Mouse (Mus musculus) intestine, embryonic 16.5 days (tissue): ENCODE data around the gene Mfap1b. TPM values are rescaled to one million over a fixed set of nuclear protein-coding genes. Genes with fewer than 3 reads are reported as not detected.

Experiments
- ATAC-seq: fragments of 200-750 bp; cut with Nextera tagmentation; 2 replicates; pipeline ENCODE4 v1.8.0; 2017; ENCODE audit warnings: moderate TSS enrichment, moderate library complexity
- H3K27ac ChIP-seq: fragments of 300-500 bp; sonication (generic); 2 replicates; pipeline ENCODE4 v1.5.1; 2014; ENCODE audit warnings: mild to moderate bottlenecking, low read length
- H3K27me3 ChIP-seq: fragments of 300-500 bp; sonication (generic); replicated peaks from 2 replicates; pipeline ENCODE4 v1.6.1; 2014; ENCODE audit warnings: low read length, control low read depth, mixed read lengths; ENCODE audit not compliant: control insufficient read depth, insufficient read depth
- H3K36me3 ChIP-seq: fragments of 300-500 bp; sonication (generic); 2 replicates; pipeline ENCODE4 v1.6.1; 2014; ENCODE audit warnings: low read length, control low read depth; ENCODE audit not compliant: control insufficient read depth, insufficient read depth
- H3K4me1 ChIP-seq: fragments of 300-500 bp; sonication (generic); 2 replicates; pipeline ENCODE4 v1.6.1; 2014; ENCODE audit warnings: low read length, control low read depth, mixed read lengths; ENCODE audit not compliant: control insufficient read depth, insufficient read depth
- H3K4me2 ChIP-seq: fragments of 300-500 bp; sonication (generic); 2 replicates; pipeline ENCODE4 v1.6.1; 2014; ENCODE audit warnings: low read depth, low read length, control low read depth
- H3K4me3 ChIP-seq: fragments of 300-500 bp; sonication (generic); 2 replicates; pipeline ENCODE4 v1.5.1; 2014; ENCODE audit warnings: mild to moderate bottlenecking, low read length
- H3K9ac ChIP-seq: fragments of 300-500 bp; sonication (generic); 2 replicates; pipeline ENCODE4 v1.6.1; 2014; ENCODE audit warnings: low read depth, low read length
- H3K9me3 ChIP-seq: fragments of 300-500 bp; sonication (generic); 2 replicates; pipeline ENCODE4 v1.6.1; 2016; ENCODE audit warnings: low read length, control low read depth; ENCODE audit not compliant: control insufficient read depth
- WGBS: fragments of 180-500 bp; shearing (Covaris S2); extraction: QIAGEN DNeasy Blood & Tissue Kit; methylation state at CpG from one replicate; pipeline ENCODE4 v1.1.7; 2014; 5-methylcytosine and 5-hydroxymethylcytosine counted together
- polyA plus RNA-seq: library from polyadenylated mRNA; unstranded; fragments of >200 nt; fragmentation: Nextera tagmentation; extraction: Ambion mirVana; gene quantifications from 2 replicates; pipeline ENCODE4 v1.2.1, GENCODE M21; 2015

Gene Mfap1b
- polyA plus RNA-seq, 1 experiment from 2014 or later, result 40.2 TPM

- Histone ChIP-seq H3K27ac (no peak overlapping the region), H3K4me2 (no peak overlapping the region), H3K9ac (no peak overlapping the region), H3K4me1 (peaks cover 21% of the 10 kb centered on the region), H3K9me3 (no peaks in the 10 kb centered on the region), H3K36me3 (no peaks in the 10 kb centered on the region; the same call in 1 of the 2 replicates), H3K4me3 (no peak overlapping the region), H3K27me3 (no peaks in the 10 kb centered on the region)
- 78% methylated on average over 4 of the region's 4 CpGs for WGBS
- ATAC-seq, result no peak
Measured at GRCm38 (mm10) chr2:121452361-121452760, 21.5 kb downstream of the Mfap1b start.

GRCm38 (mm10) chr2:121450093-121450492 is 23.8 kb downstream of the Mfap1b start:
- Histone ChIP-seq H3K9ac (peak overlapping the region; percentile 100), H3K27me3 (no peaks in the 10 kb centered on the region), H3K9me3 (no peaks in the 10 kb centered on the region), H3K36me3 (no peaks in the 10 kb centered on the region; the same call in 1 of the 2 replicates), H3K4me3 (peak overlapping the region; percentile 99), H3K4me2 (peak overlapping the region; percentile 84), H3K27ac (peak overlapping the region; percentile 97), H3K4me1 (peaks cover 17% of the 10 kb centered on the region)
- under 1% methylated on average over 7 of the region's 7 CpGs for WGBS
- ATAC-seq, result 0 out of 2 replicates have a peak, but pooled peaks have one; percentile 2

GRCm38 (mm10) chr2:121449545-121450011 is 24.3 kb downstream of the Mfap1b start:
- WGBS, result 0% methylated on average over 50 of the region's 54 CpGs
- Histone ChIP-seq H3K9me3 (no peaks in the 10 kb centered on the region), H3K4me3 (peak overlapping the region; percentile 99), H3K36me3 (no peaks in the 10 kb centered on the region; the same call in 1 of the 2 replicates), H3K27me3 (no peaks in the 10 kb centered on the region), H3K9ac (peak overlapping the region; percentile 100), H3K4me1 (peaks cover 17% of the 10 kb centered on the region), H3K4me2 (peak overlapping the region; percentile 84), H3K27ac (peak overlapping the region; percentile 97)
- ATAC-seq, result peak; percentile 41

GRCm38 (mm10) chr2:121448739-121449535 is 24.9 kb downstream of the Mfap1b start, which contains the start of gene Serf2:
Gene Serf2, plus strand, starts transcription at chr2:121449195.
- peak within 1 kb of the TSS; percentile 84 for H3K4me2 ChIP-seq
- no peaks in the 10 kb centered on the region; the same call in 1 of the 2 replicates for H3K36me3 ChIP-seq
- WGBS, result under 1% methylated on average over 74 of the region's 74 CpGs
- peak within 1 kb of the TSS; percentile 97 for H3K27ac ChIP-seq
- no peaks in the 10 kb centered on the region for H3K9me3 ChIP-seq
- peak; percentile 98 for ATAC-seq
- peak within 1 kb of the TSS; percentile 100 for H3K9ac ChIP-seq
- peak within 1 kb of the TSS; percentile 99 for H3K4me3 ChIP-seq
- peaks cover 17% of the 10 kb centered on the region for H3K4me1 ChIP-seq
- H3K27me3 ChIP-seq, result no peaks in the 10 kb centered on the region

GRCm38 (mm10) chr2:121448136-121448535 is 25.7 kb downstream of the Mfap1b start:
- H3K9ac ChIP-seq, result peak overlapping the region; percentile 75; the same call in 1 of the 2 replicates
- ATAC-seq, result no peak
- no peaks in the 10 kb centered on the region for H3K27me3 ChIP-seq
- peaks cover 17% of the 10 kb centered on the region for H3K4me1 ChIP-seq
- 14% methylated on average over 9 of the region's 9 CpGs for WGBS
- H3K9me3 ChIP-seq, result no peaks in the 10 kb centered on the region
- H3K4me3 ChIP-seq, result peak overlapping the region; percentile 99
- H3K36me3 ChIP-seq, result no peaks in the 10 kb centered on the region
- peak overlapping the region; percentile 82 for H3K4me2 ChIP-seq
- H3K27ac ChIP-seq, result peak overlapping the region; percentile 93

GRCm38 (mm10) chr2:121447006-121447405 is 26.9 kb downstream of the Mfap1b start:
- peaks cover 23% of the 10 kb centered on the region for H3K4me1 ChIP-seq
- no peak overlapping the region for H3K4me2 ChIP-seq
- H3K4me3 ChIP-seq, result no peak overlapping the region
- no peaks in the 10 kb centered on the region for H3K36me3 ChIP-seq
- no peak overlapping the region for H3K27ac ChIP-seq
- no peak overlapping the region for H3K9ac ChIP-seq
- no peak for ATAC-seq
- H3K9me3 ChIP-seq, result no peaks in the 10 kb centered on the region
- H3K27me3 ChIP-seq, result no peaks in the 10 kb centered on the region
- 87% methylated on average over 3 of the region's 3 CpGs for whole genome bisulfite sequencing

- ATAC-seq, result no peak
- 77% methylated on average over 4 of the region's 4 CpGs for WGBS
Measured at GRCm38 (mm10) chr2:121446506-121446905, 27.4 kb downstream of the Mfap1b start.

GRCm38 (mm10) chr2:121445117-121445516 is 28.8 kb downstream of the Mfap1b start:
- 76% methylated on average over 3 of the region's 3 CpGs for WGBS
- Histone ChIP-seq H3K27ac (no peak overlapping the region), H3K9me3 (no peaks in the 10 kb centered on the region), H3K4me2 (no peak overlapping the region), H3K9ac (no peak overlapping the region), H3K36me3 (no peaks in the 10 kb centered on the region), H3K4me1 (peaks cover 12% of the 10 kb centered on the region), H3K27me3 (no peaks in the 10 kb centered on the region), H3K4me3 (no peak overlapping the region)
- ATAC-seq, result no peak

More at GRCm38 (mm10) chr2:121446506-121446905, 27.4 kb downstream of the Mfap1b start:
- H3K27me3 ChIP-seq, result no peaks in the 10 kb centered on the region
- H3K9ac ChIP-seq, result no peak overlapping the region
- no peak overlapping the region for H3K4me3 ChIP-seq
- no peak overlapping the region for H3K27ac ChIP-seq
- peaks cover 24% of the 10 kb centered on the region for H3K4me1 ChIP-seq
- no peak overlapping the region for H3K4me2 ChIP-seq
- H3K36me3 ChIP-seq, result no peaks in the 10 kb centered on the region
- H3K9me3 ChIP-seq, result no peaks in the 10 kb centered on the region

GRCm38 (mm10) chr2:121444178-121444577 is 29.7 kb downstream of the Mfap1b start, which contains the start of gene Ell3:
Gene Ell3, minus strand, starts transcription at chr2:121444278.
- peaks cover 12% of the 10 kb centered on the region for H3K4me1 ChIP-seq
- H3K27me3 ChIP-seq, result no peaks in the 10 kb centered on the region
- H3K9ac ChIP-seq, result peak within 1 kb of the TSS; percentile 72
- no peak for ATAC-seq
- H3K27ac ChIP-seq, result no peak within 1 kb of the TSS
- peak within 1 kb of the TSS; percentile 92 for H3K4me2 ChIP-seq
- no peaks in the 10 kb centered on the region for H3K36me3 ChIP-seq
- 89% methylated on average over 1 of the region's 1 CpGs for WGBS
- H3K9me3 ChIP-seq, result no peaks in the 10 kb centered on the region
- H3K4me3 ChIP-seq, result peak within 1 kb of the TSS; percentile 62
